Mouse (Mus musculus) E14TG2a.4 (cell line): ENCODE data around the gene Slc7a7.
A peak's percentile ranks its signal among the peaks of the same experiment; 100 is the strongest.

Source experiments
- H3K27me3 ChIP-seq: 2 replicates; pipeline ENCODE4 v1.6.1; 2014; ENCODE audit warnings: low read length, control low read depth; ENCODE audit not compliant: insufficient read depth
- H3K36me3 ChIP-seq: 2 replicates; pipeline ENCODE4 v1.6.1; 2014; ENCODE audit warnings: low read length, control low read depth; ENCODE audit not compliant: insufficient read depth
- H3K4me1 ChIP-seq: replicated peaks from 2 replicates; pipeline ENCODE4 v1.6.1; 2014; ENCODE audit warnings: low read depth, low read length, control low read depth
- H3K4me3 ChIP-seq: replicated peaks from 2 replicates; pipeline ENCODE4 v1.5.1; 2014; ENCODE audit warnings: mild to moderate bottlenecking, low read length
- H3K9me3 ChIP-seq: 2 replicates; pipeline ENCODE4 v1.6.1; 2014; ENCODE audit warnings: low read length, control low read depth
- CTCF ChIP-seq: conservative IDR thresholded peaks from 2 replicates; pipeline ENCODE4 v1.5.1; 2014; ENCODE audit warnings: low read length
- NANOG ChIP-seq: IDR thresholded peaks from 2 replicates; pipeline ENCODE4 v1.6.1; 2014; ENCODE audit warnings: borderline replicate concordance, low read length, mixed read lengths
- POU5F1 ChIP-seq: IDR thresholded peaks from 2 replicates; pipeline ENCODE4 v1.6.1; 2014; ENCODE audit warnings: low read length, borderline replicate concordance

Slc7a7 gene

DNA sequence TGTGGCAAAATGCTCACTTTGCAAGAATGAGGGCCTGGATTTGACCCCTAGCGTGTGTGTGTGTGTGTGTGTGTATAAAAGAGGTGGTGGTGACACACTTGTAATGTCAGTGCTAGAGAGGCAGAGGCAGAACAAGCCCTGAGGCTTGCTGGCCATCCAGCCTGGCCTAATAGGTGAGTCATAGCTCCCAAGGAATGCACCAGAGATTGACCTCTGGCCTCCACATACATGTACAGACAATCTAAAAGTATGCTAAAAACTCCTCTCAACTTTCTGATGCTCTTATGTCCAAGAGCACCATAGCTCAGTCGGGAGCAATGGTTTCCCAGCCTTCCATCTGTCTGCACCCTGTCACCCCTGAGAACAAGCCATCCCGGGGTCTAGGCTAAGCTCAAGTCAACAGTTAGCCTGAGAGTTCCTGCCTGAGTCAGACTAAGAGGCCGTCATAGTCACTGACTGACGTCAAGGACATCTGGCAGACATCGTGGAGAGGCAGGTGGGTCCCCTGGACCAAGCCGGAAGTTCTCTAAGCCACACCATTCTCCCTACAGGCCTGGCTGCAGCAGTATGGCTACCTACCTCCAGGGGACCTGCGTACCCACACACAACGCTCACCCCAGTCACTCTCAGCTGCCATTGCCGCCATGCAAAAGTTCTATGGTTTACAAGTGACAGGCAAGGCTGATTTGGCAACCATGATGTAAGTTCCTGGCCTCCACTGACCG lies 17.8 kb upstream of the Slc7a7 start:
- H3K4me1 ChIP-seq = peaks cover 66% of the 10 kb centered on the region
- H3K4me3 ChIP-seq = no peak overlapping the region
- H3K36me3 ChIP-seq = peaks cover 43% of the 10 kb centered on the region
- peaks cover 17% of the 10 kb centered on the region for H3K27me3 ChIP-seq
- TF ChIP-seq NANOG = no peak
- no peak for TF ChIP-seq CTCF
- TF ChIP-seq POU5F1 = no peak
- no peaks in the 10 kb centered on the region for H3K9me3 ChIP-seq

DNA sequence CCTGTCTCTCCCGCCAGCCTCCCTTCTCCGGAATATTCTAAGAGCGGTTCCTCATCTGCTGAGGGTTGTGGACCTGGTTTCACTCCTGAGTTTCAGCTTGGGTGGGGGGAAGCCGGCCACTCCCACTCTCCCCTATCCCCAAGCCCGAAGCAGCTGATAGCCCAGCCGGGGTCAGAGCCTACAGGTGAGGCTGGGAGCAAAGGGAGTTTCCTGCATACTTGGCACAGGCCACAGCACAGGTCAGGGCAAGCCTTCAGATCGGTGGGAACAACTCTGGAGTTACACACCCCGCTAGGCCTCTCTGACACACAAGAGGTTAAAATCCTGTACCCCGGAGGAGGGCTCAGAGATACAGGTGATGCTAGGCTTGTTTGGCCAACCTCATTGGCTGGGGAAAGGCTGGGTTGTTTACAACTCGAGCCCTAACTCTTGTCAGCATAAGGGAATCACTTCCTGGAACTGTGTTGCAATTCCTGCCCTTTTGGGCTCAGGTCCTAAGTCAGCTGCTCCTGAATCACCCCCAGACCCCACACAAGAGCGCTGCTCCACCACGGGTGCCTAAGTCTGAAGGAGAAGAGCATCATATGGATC lies 16.5 kb upstream of the Slc7a7 start:
- Histone ChIP-seq H3K9me3 (no peaks in the 10 kb centered on the region), H3K4me1 (peaks cover 66% of the 10 kb centered on the region), H3K27me3 (peaks cover 17% of the 10 kb centered on the region), H3K36me3 (peaks cover 40% of the 10 kb centered on the region), H3K4me3 (peak overlapping the region; percentile 82)
- TF ChIP-seq NANOG (no peak), POU5F1 (no peak), CTCF (no peak)

DNA sequence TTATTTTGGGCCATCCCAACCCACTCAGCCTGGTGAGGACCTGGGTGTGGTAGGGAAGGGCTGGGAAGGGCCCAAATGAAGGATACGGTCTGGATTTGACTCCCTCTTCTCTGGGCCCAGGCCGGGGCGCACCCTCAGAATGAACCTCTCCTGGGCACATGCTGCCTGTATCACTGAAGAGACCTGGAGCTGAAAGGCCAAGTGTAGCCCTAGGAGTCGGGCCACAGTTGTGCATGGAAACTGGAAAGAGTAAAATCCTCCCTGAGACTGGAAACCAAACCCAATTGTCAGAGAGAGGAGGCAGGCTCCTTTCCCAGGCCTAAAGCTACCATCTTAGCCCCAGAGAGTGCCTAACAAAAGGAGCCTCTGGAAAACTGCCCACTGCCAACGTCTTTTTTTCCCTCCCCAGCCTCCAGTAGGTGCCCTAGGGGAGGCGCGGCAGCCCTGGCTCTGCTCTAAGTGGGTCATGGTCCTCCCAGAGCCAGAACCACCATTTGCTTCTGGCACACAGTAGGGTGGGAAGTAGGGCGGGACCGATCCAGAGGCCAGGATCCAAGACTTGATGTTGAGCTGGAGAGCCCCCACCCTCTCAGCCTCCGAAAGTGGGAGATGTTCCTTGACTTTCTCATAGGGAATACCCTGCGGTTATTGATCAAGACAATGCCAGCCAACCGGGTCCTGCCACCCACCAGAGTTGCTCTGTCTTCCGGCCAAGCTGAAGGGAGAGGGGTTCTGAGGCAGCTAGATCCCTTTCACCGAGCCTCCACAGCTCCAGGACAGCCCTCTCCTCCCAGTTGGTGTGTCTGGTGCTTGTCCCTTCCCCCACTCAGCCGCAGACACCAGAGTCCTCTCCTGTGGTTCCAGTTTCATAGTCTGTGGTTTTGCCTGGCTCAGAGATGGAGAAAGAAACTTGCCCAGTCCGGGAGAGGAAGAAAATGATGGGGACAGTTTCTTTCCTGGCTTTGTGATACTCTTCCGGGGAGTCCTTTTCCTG lies 15.6 kb upstream of the Slc7a7 start:
- Histone ChIP-seq H3K9me3 (no peaks in the 10 kb centered on the region), H3K27me3 (peaks cover 17% of the 10 kb centered on the region), H3K4me3 (peak overlapping the region; percentile 82), H3K4me1 (peaks cover 66% of the 10 kb centered on the region), H3K36me3 (peaks cover 41% of the 10 kb centered on the region)
- TF ChIP-seq CTCF = no peak
- TF ChIP-seq NANOG = no peak
- no peak for TF ChIP-seq POU5F1

DNA sequence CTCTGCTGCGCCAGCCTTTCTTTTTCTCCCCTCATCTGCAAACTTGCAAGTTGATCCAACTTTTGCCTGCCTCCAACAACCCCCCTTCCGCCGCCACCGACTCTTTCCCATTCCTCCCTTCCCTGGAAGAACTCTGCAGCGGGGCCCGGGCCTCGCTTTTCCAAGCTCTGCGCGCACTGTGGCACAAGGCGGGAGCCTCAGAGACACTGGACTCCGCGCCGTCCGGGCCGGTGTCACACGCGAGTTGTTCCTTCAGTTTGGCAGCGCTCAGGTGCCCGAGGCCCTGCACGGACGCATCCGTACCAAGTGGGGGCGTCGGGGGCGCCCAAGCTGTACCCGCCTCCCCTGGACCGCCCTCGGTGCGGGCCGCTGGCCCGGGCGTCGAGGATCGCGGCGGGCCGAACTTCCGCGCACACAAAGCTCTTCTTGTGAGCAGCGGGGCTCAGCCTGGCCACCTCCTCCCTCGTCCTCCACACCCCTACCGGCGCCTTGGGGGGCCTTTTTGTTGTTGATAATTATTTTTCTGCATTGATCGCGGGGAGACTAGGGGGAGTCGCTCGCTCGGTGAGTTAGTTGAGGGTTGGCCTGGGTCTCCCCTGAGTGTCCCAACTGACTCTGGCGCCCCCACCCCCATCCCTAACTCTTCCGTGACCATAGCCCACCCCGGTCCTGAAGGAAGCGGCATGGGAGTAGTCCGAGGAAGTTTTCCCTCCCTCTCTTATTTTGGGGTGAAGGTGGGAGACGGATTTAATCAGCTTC lies 14.7 kb upstream of the Slc7a7 start:
- Histone ChIP-seq H3K9me3 (no peaks in the 10 kb centered on the region), H3K4me3 (peak overlapping the region; percentile 82)

DNA sequence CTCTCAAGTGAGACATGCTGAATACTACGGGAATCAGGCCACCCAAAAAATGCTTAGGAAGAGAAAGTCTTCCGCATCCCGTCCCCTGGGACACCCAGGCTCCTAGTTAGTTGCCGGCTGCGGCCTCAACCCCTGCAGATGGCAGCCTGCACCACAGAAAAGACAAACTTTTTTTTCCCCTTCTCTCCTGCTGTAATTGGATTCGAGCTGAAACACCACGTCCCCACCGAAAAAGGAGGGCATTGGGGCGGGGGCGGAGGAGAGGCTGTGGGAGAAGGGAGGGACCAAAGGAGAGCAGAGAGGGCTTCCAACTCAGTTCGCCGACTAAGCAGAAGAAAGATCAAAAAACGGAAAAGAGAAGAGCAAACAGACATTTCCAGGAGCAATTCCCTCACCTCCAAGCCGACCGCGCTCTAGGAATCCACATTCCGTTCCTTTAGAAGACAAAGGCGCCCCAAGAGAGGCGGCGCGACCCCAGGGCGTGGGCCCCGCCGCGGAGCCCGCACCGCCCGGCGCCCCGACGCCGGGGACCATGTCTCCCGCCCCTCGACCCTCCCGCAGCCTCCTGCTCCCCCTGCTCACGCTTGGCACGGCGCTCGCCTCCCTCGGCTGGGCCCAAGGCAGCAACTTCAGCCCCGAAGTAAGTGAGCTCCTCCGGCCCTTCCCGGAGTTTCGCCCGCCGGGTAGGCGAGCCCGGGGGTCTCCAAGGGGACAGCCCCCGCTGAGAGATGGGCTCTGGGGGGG lies 13.9 kb upstream of the Slc7a7 start, which contains the start of gene Mmp14:
TSS of gene Mmp14 (plus strand) at position 279 of the 744 bp plus-strand sequence.
- TF ChIP-seq POU5F1 = no peak
- TF ChIP-seq NANOG = no peak
- no peak for TF ChIP-seq CTCF

More for the DNA sequence above, 14.7 kb upstream of the Slc7a7 start:
- TF ChIP-seq CTCF (no peak), NANOG (no peak), POU5F1 (no peak)
- Histone ChIP-seq H3K4me1 (peaks cover 74% of the 10 kb centered on the region), H3K27me3 (peaks cover 17% of the 10 kb centered on the region), H3K36me3 (peaks cover 40% of the 10 kb centered on the region)

DNA sequence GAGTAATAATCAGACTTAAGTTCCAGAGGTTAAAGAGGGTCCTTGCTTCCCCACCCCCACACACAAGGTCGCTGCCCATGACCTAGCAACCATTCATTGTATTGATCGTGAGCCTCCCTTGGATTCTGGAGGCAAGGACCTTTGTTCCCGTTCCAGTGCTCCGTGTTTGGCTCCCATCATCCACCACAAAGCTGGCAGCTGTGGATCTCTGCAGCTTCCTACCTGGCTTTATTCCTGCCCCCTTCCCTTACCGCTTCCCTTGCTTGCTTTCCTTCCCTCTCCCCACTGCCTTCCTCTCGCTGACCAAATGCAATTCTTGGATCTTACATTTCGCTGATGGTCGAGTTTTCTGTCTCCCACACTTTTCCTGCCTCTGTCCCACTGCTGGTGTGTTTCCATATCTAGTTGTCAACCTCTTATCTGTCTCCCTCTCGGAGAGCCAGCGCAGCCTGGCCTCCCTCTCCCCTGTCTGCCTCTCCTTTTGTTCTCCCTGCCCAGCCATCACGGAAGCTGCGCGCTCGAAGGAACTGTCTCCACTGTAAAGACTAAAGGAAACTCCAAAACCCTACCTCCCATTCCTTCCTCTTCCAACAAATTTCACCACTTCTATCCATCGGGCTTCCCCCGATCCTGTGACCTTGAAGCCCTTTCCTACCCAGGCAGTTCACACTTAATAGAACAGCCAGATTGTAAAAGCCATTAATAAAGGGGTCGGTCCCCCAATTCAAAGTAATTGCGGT lies 13.0 kb upstream of the Slc7a7 start:
- TF ChIP-seq NANOG (no peak), POU5F1 (no peak), CTCF (no peak)
- Histone ChIP-seq H3K36me3 (peaks cover 25% of the 10 kb centered on the region), H3K9me3 (no peaks in the 10 kb centered on the region), H3K4me3 (peak overlapping the region; percentile 82), H3K4me1 (peaks cover 80% of the 10 kb centered on the region), H3K27me3 (peaks cover 17% of the 10 kb centered on the region)

More for the DNA sequence above, 13.9 kb upstream of the Slc7a7 start, which contains the start of gene Mmp14:
- peak within 1 kb of the TSS; percentile 82 for H3K4me3 ChIP-seq
- H3K27me3 ChIP-seq = peaks cover 17% of the 10 kb centered on the region
- H3K9me3 ChIP-seq = no peaks in the 10 kb centered on the region
- peaks cover 34% of the 10 kb centered on the region for H3K36me3 ChIP-seq
- peaks cover 75% of the 10 kb centered on the region for H3K4me1 ChIP-seq
